Mouse (Mus musculus) MEL (cell line): Measurements from ENCODE around the gene Prtn3. TPM values are rescaled to one million over a fixed set of nuclear protein-coding genes. Genes with fewer than 3 reads are reported as not detected.

ENCODE experiments used
- DNase-seq: peaks from one replicate; pipeline ENCODE4 v3.0.0; 2011; ENCODE audit warnings: low read depth, low spot score
- H3K27ac ChIP-seq: 2 replicates; pipeline ENCODE4 v1.5.1; 2012; ENCODE audit warnings: low read depth, mild to moderate bottlenecking, control low read depth, low read length, moderate library complexity; ENCODE audit not compliant: control insufficient read depth
- H3K27me3 ChIP-seq, 2 experiments: fragments of 150-350 bp in 1 of 2; sonication (generic) in 1 of 2; 2 replicates each; pipeline ENCODE4 v1.6.1; 2012; ENCODE audit warnings: low read length in 2 of 2, mild to moderate bottlenecking in 2 of 2, improper control_type of control experiment in 1 of 2, moderate library complexity in 1 of 2; ENCODE audit not compliant: insufficient read depth in 2 of 2, control insufficient read depth in 1 of 2
- H3K36me3 ChIP-seq, 2 experiments: 2 replicates each; pipeline ENCODE4 v1.6.1; 2012 to 2014; ENCODE audit warnings: low read length in 2 of 2, improper control_type of control experiment in 1 of 2, inconsistent platforms in 1 of 2, mild to moderate bottlenecking in 1 of 2; ENCODE audit not compliant: insufficient read depth in 2 of 2, control insufficient read depth in 1 of 2
- H3K4me1 ChIP-seq, 2 experiments: fragments of 150-350 bp in 1 of 2; sonication (generic) in 1 of 2; 2 replicates each; pipeline ENCODE4 v1.6.1; 2012; ENCODE audit warnings: low read length in 2 of 2, improper control_type of control experiment in 1 of 2, mild to moderate bottlenecking in 1 of 2; ENCODE audit not compliant: insufficient read depth in 2 of 2, control insufficient read depth in 1 of 2
- H3K4me3 ChIP-seq, 2 experiments: fragments of 150-350 bp in 1 of 2; sonication (generic) in 1 of 2; 2 replicates each; pipeline ENCODE4 v1.5.1; 2012; ENCODE audit warnings: low read depth in 2 of 2, low read length in 2 of 2, mild to moderate bottlenecking in 2 of 2, moderate library complexity in 2 of 2, control low read depth in 1 of 2, improper control_type of control experiment in 1 of 2; ENCODE audit not compliant: control insufficient read depth in 1 of 2, insufficient read depth in 1 of 2
- H3K79me2 ChIP-seq: 2 replicates; pipeline ENCODE4 v1.6.1; 2012; ENCODE audit warnings: mild to moderate bottlenecking, low read length, moderate library complexity; ENCODE audit not compliant: control insufficient read depth, poor library complexity, insufficient read depth
- H3K9ac ChIP-seq: 2 replicates; pipeline ENCODE4 v1.6.1; 2012; ENCODE audit warnings: low read depth, mild to moderate bottlenecking, control low read depth, low read length, moderate library complexity; ENCODE audit not compliant: control insufficient read depth, poor library complexity, severe bottlenecking
- H3K9me3 ChIP-seq: fragments of 150-350 bp; sonication (generic); replicated peaks from 2 replicates; pipeline ENCODE4 v1.6.1; 2012; ENCODE audit warnings: mild to moderate bottlenecking, low read length, improper control_type of control experiment, moderate library complexity; ENCODE audit not compliant: insufficient read depth
- CHD1 ChIP-seq: IDR thresholded peaks from 2 replicates; pipeline ENCODE4 v1.6.1; 2012; ENCODE audit warnings: low read depth, mild to moderate bottlenecking, inconsistent platforms, low read length, improper control_type of control experiment
- CTCF ChIP-seq, 3 experiments: IDR thresholded peaks in 2 of 3; conservative IDR thresholded peaks in 1 of 3; 2 replicates each; pipeline ENCODE4 v1.5.1; 2011 to 2012; ENCODE audit warnings: low read length in 3 of 3, low read depth in 2 of 3, mild to moderate bottlenecking in 2 of 3, improper control_type of control experiment in 1 of 3, inconsistent platforms in 1 of 3, mixed read lengths in 1 of 3, moderate library complexity in 1 of 3; ENCODE audit not compliant: control insufficient read depth in 1 of 3, insufficient read depth in 1 of 3, poor library complexity in 1 of 3, severe bottlenecking in 1 of 3
- E2F4 ChIP-seq: IDR thresholded peaks from 2 replicates; pipeline ENCODE4 v1.6.1; 2011; ENCODE audit warnings: low read depth, low read length, improper control_type of control experiment, borderline replicate concordance
- ELF1 ChIP-seq: IDR thresholded peaks from 2 replicates; pipeline ENCODE4 v1.6.1; 2014; ENCODE audit warnings: low read depth, mild to moderate bottlenecking, inconsistent platforms, low read length, improper control_type of control experiment, moderate library complexity
- EP300 ChIP-seq, 2 experiments: IDR thresholded peaks; 2 replicates each; pipeline ENCODE4 v1.6.1; 2011; ENCODE audit warnings: improper control_type of control experiment in 2 of 2, low read length in 2 of 2, low read depth in 1 of 2, mild to moderate bottlenecking in 1 of 2
- ETS1 ChIP-seq: IDR thresholded peaks from 2 replicates; pipeline ENCODE4 v1.6.1; 2012; ENCODE audit warnings: low read depth, mild to moderate bottlenecking, inconsistent platforms, low read length, improper control_type of control experiment, moderate library complexity
- GABPA ChIP-seq: IDR thresholded peaks from 2 replicates; pipeline ENCODE4 v1.6.1; 2012; ENCODE audit warnings: low read depth, mild to moderate bottlenecking, inconsistent platforms, low read length, improper control_type of control experiment, moderate library complexity
- GATA1 ChIP-seq: IDR thresholded peaks from 2 replicates; pipeline ENCODE4 v1.6.1; 2011; ENCODE audit warnings: low read depth, low read length, improper control_type of control experiment
- HCFC1 ChIP-seq: IDR thresholded peaks from 2 replicates; pipeline ENCODE4 v1.6.1; 2012; ENCODE audit warnings: low read depth, mild to moderate bottlenecking, inconsistent platforms, low read length, improper control_type of control experiment, moderate library complexity
- JUND ChIP-seq: IDR thresholded peaks from 2 replicates; pipeline ENCODE4 v1.6.1; 2011; ENCODE audit warnings: low read depth, mild to moderate bottlenecking, improper control_type of control experiment, low read length
- KAT2A ChIP-seq: conservative IDR thresholded peaks from 2 replicates; pipeline ENCODE4 v1.6.1; 2012; ENCODE audit warnings: low read depth, low read length, improper control_type of control experiment, inconsistent platforms
- MAFK ChIP-seq: IDR thresholded peaks from 2 replicates; pipeline ENCODE4 v1.6.1; 2011; ENCODE audit warnings: low read depth, mild to moderate bottlenecking, low read length, improper control_type of control experiment, borderline replicate concordance
- MAX ChIP-seq: IDR thresholded peaks from 2 replicates; pipeline ENCODE4 v1.6.1; 2011; ENCODE audit warnings: low read length, improper control_type of control experiment
- MAZ ChIP-seq: IDR thresholded peaks from 2 replicates; pipeline ENCODE4 v1.6.1; 2012; ENCODE audit warnings: low read depth, mild to moderate bottlenecking, inconsistent platforms, low read length, improper control_type of control experiment
- MEF2A ChIP-seq: IDR thresholded peaks from 2 replicates; pipeline ENCODE4 v1.6.1; 2014; ENCODE audit warnings: low read depth, mild to moderate bottlenecking, inconsistent platforms, low read length, improper control_type of control experiment; ENCODE audit not compliant: poor library complexity, insufficient replicate concordance, severe bottlenecking; ENCODE audit errors: extremely low read depth
- MXI1 ChIP-seq: IDR thresholded peaks from 2 replicates; pipeline ENCODE4 v1.6.1; 2011; ENCODE audit warnings: mild to moderate bottlenecking, low read depth, low read length, improper control_type of control experiment
- MYB ChIP-seq: IDR thresholded peaks from 2 replicates; pipeline ENCODE4 v1.6.1; 2011; ENCODE audit warnings: mild to moderate bottlenecking, low read depth, low read length, improper control_type of control experiment
- MYC ChIP-seq: IDR thresholded peaks from 2 replicates; pipeline ENCODE4 v1.6.1; 2011; ENCODE audit warnings: low read depth, mild to moderate bottlenecking, low read length, improper control_type of control experiment, moderate library complexity
- NELFE ChIP-seq: IDR thresholded peaks from 2 replicates; pipeline ENCODE4 v1.6.1; 2011; ENCODE audit warnings: low read depth, low read length, improper control_type of control experiment
- NRF1 ChIP-seq: IDR thresholded peaks from 2 replicates; pipeline ENCODE4 v1.6.1; 2014; ENCODE audit warnings: low read depth, mild to moderate bottlenecking, inconsistent platforms, low read length, improper control_type of control experiment, moderate library complexity; ENCODE audit not compliant: poor library complexity, insufficient read depth, severe bottlenecking
- POLR2A ChIP-seq, 2 experiments: IDR thresholded peaks; 2 replicates each; pipeline ENCODE4 v1.6.1; 2011 to 2012; ENCODE audit warnings: low read length in 2 of 2, mild to moderate bottlenecking in 2 of 2, control low read depth in 1 of 2, improper control_type of control experiment in 1 of 2, low read depth in 1 of 2, moderate library complexity in 1 of 2; ENCODE audit not compliant: control insufficient read depth in 1 of 2, insufficient read depth in 1 of 2, poor library complexity in 1 of 2
- POLR2AphosphoS2 ChIP-seq: IDR thresholded peaks from 2 replicates; pipeline ENCODE4 v1.6.1; 2011; ENCODE audit warnings: low read length, improper control_type of control experiment
- POLR2AphosphoS5 ChIP-seq: IDR thresholded peaks from 2 replicates; pipeline ENCODE4 v1.6.1; 2012; ENCODE audit warnings: low read depth, borderline replicate concordance, mild to moderate bottlenecking, inconsistent platforms, low read length, moderate library complexity, mixed read lengths
- RAD21 ChIP-seq: IDR thresholded peaks from 2 replicates; pipeline ENCODE4 v1.6.1; 2011; ENCODE audit warnings: mild to moderate bottlenecking, low read depth, low read length, improper control_type of control experiment
- RCOR1 ChIP-seq: IDR thresholded peaks from 2 replicates; pipeline ENCODE4 v1.6.1; 2012; ENCODE audit warnings: low read depth, mild to moderate bottlenecking, inconsistent platforms, low read length, improper control_type of control experiment
- SIN3A ChIP-seq: IDR thresholded peaks from 2 replicates; pipeline ENCODE4 v1.6.1; 2012; ENCODE audit warnings: low read length, improper control_type of control experiment, inconsistent platforms
- SMC3 ChIP-seq: IDR thresholded peaks from 2 replicates; pipeline ENCODE4 v1.6.1; 2011; ENCODE audit warnings: low read depth, low read length, improper control_type of control experiment
- TAL1 ChIP-seq: IDR thresholded peaks from 2 replicates; pipeline ENCODE4 v1.6.1; 2012; ENCODE audit warnings: mild to moderate bottlenecking, inconsistent platforms, low read length, moderate library complexity, mixed read lengths
- TCF12 ChIP-seq: IDR thresholded peaks from 2 replicates; pipeline ENCODE4 v1.6.1; 2014; ENCODE audit warnings: low read depth, mild to moderate bottlenecking, inconsistent platforms, low read length, improper control_type of control experiment, moderate library complexity
- UBTF ChIP-seq: IDR thresholded peaks from 2 replicates; pipeline ENCODE4 v1.6.1; 2012; ENCODE audit warnings: low read depth, mild to moderate bottlenecking, inconsistent platforms, low read length, improper control_type of control experiment, moderate library complexity, borderline replicate concordance; ENCODE audit not compliant: insufficient read depth
- USF1 ChIP-seq: IDR thresholded peaks from 2 replicates; pipeline ENCODE4 v1.6.1; 2014; ENCODE audit warnings: low read depth, mild to moderate bottlenecking, inconsistent platforms, low read length, improper control_type of control experiment, moderate library complexity
- USF2 ChIP-seq, 2 experiments: IDR thresholded peaks; 2 replicates each; pipeline ENCODE4 v1.6.1; 2011 to 2012; ENCODE audit warnings: improper control_type of control experiment in 2 of 2, low read length in 2 of 2, borderline replicate concordance in 1 of 2, inconsistent platforms in 1 of 2, low read depth in 1 of 2, mild to moderate bottlenecking in 1 of 2; ENCODE audit not compliant: insufficient read depth in 1 of 2
- ZC3H11A ChIP-seq: IDR thresholded peaks from 2 replicates; pipeline ENCODE4 v1.6.1; 2012; ENCODE audit warnings: low read depth, mild to moderate bottlenecking, inconsistent platforms, low read length, improper control_type of control experiment
- ZKSCAN1 ChIP-seq: IDR thresholded peaks from 2 replicates; pipeline ENCODE4 v1.6.1; 2012; ENCODE audit warnings: low read depth, mild to moderate bottlenecking, inconsistent platforms, low read length, improper control_type of control experiment, moderate library complexity
- ZMIZ1 ChIP-seq: IDR thresholded peaks from 2 replicates; pipeline ENCODE4 v1.6.1; 2012; ENCODE audit warnings: low read depth, mild to moderate bottlenecking, inconsistent platforms, low read length, improper control_type of control experiment, moderate library complexity
- polyA plus RNA-seq, 2 experiments: library from polyadenylated mRNA; stranded (reverse) in 1 of 2; unstranded in 1 of 2; fragments of >175 nt in 1 of 2; fragments of >200 nt in 1 of 2; gene quantifications; 2 replicates each; pipeline versions ENCODE4 v1.2.1 to v1.2.4; 2012; ENCODE audit warnings: low replicate concordance in 2 of 2, low read depth in 1 of 2; ENCODE audit not compliant: insufficient read length in 2 of 2, insufficient read depth in 1 of 2, missing spikeins in 1 of 2
- total RNA-seq: library from RNA; depleted of rRNA; stranded (reverse); fragments of 300-350 nt; gene quantifications from 2 replicates; pipeline ENCODE4 v1.2.3, GENCODE M21; 2012

The Prtn3 gene
- total and polyA plus RNA-seq, 3 experiments = 11.2 to 31.5 TPM; not detected in 1

DNA sequence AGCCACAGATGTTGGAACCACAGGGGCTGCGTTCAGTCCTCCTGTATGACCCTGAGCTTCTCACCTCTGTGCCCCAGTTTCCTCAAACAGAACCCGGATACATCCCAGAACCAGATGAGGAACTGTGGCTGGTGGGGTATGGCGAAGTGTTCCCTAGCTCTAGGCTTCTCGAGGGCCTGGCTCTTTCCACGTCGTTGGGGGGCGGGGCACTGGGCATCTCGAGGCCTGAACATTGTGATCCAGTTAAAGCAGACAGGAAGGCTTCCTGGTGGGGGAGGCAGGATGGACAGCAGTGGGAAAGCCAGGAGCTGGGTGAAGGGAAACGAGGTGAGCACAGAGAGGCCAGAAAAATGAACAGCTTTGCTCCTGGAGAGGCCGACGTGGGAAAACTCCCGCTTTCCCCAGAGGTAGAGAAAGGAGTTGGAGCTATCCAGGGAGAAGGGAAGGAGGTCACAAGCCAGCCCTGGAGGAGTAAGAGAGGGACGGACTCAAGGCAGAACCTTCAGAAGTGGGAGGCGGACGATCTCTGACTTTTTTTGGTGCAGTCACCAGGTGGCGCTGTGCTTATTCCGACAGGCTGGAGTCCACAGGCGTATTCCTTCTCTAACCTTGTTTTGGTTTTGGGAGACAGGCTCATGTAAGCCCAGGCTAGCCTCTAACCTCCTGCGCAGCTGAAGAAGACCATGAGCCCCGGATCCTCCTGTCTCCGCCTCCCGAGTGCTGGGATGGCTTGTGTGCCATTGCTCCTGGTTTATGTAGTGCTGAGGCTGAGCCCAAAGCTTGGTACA lies 9.2 kb downstream of the Prtn3 start:
- Histone ChIP-seq H3K27me3 (no peaks in the 10 kb centered on the region), H3K79me2 (no peaks in the 10 kb centered on the region), H3K4me3 (peak overlapping the region; percentile 45 to 50), H3K9ac (peak overlapping the region; percentile 68), H3K9me3 (no peaks in the 10 kb centered on the region), H3K36me3 (peaks cover 0 to 10% of the 10 kb centered on the region in 2 experiments; a peak in 2 of 4 replicates), H3K4me1 (peaks cover 6 to 35% of the 10 kb centered on the region in 2 experiments; a peak in 3 of 4 replicates), H3K27ac (no peak overlapping the region)
- peak; percentile 92 for DNase-seq
- TF ChIP-seq NELFE (0 out of 2 replicates have a peak, but pooled peaks have one; percentile 26), MAX (no peak), POLR2AphosphoS2 (no peak), E2F4 (no peak), GABPA (no peak), NRF1 (no peak), MYB (no peak), RAD21 (peak; percentile 52), MAFK (no peak), EP300 (IDR thresholded peaks at IDR 0.05; ENCODE audit: low read depth in 1 of 2, low read length in 2 of 2) (no peak), POLR2AphosphoS5 (no peak), ZKSCAN1 (no peak), MAZ (no peak), TAL1 (no peak), USF1 (no peak), SMC3 (peak; percentile 83), CTCF (IDR thresholded peaks at IDR 0.05 in 2 of 3, conservative IDR thresholded peaks at IDR 0.05 in 1 of 3; ENCODE audit: control insufficient read depth in 1 of 3, insufficient read depth in 1 of 3, low read depth in 2 of 3, low read length in 3 of 3, poor library complexity in 1 of 3, severe bottlenecking in 1 of 3) (peak; percentile 84 to 88 (median 85)), MEF2A (no peak), CHD1 (no peak), MXI1 (0 out of 2 replicates have a peak, but pooled peaks have one; percentile 20), GATA1 (no peak), KAT2A (no peak), USF2 (IDR thresholded peaks at IDR 0.05; ENCODE audit: borderline replicate concordance in 1 of 2, insufficient read depth in 1 of 2, low read depth in 1 of 2, low read length in 2 of 2) (no peak), HCFC1 (peak; percentile 64), ELF1 (no peak), UBTF (no peak), ETS1 (no peak), ZC3H11A (peak; percentile 23; the same call in 1 of the 2 replicates), TCF12 (no peak), SIN3A (peak; percentile 63), POLR2A (IDR thresholded peaks at IDR 0.05; ENCODE audit: control insufficient read depth in 1 of 2, insufficient read depth in 1 of 2, low read depth in 1 of 2, low read length in 2 of 2, poor library complexity in 1 of 2) (0 out of 4 replicates have a peak, but pooled peaks of 1 of the 2 experiments have one; percentile 18), MYC (0 out of 2 replicates have a peak, but pooled peaks have one; percentile 25), JUND (no peak), ZMIZ1 (no peak), RCOR1 (no peak)
